ENCODE assay signal across 8 mouse cellular contexts in genomic region chr7:130590081-130590828, GRCm38 (mm10). TPM values are rescaled to one million over a fixed set of nuclear protein-coding genes. Genes with fewer than 3 reads are reported as not detected.
DNase-seq lines count a peak whose midpoint lies in the region; ATAC-seq lines count a peak whose summit lies in the region.
"Had no signal": no experiment of that assay in that cellular context is flagged by ENCODE, and none has a peak within 500 bp of the region (broad histone marks: within the 10 kb centered on the region; RNA-seq: fewer than 3 reads in every experiment).

No protein-coding gene starts in this region.

- WGBS in forebrain, embryonic 13.5 days, result 30% methylated on average over 13 of the region's 13 CpGs

- no peak overlapping the region for H3K9ac ChIP-seq in forebrain, embryonic 13.5 days

- peak; percentile 10; the same call in 1 of the 2 replicates for ATAC-seq in forebrain, embryonic 13.5 days

- no peak overlapping the region for H3K4me3 ChIP-seq in forebrain, embryonic 13.5 days

- H3K27ac ChIP-seq in forebrain, embryonic 13.5 days, result no peak overlapping the region

- no peaks in the 10 kb centered on the region for H3K36me3 ChIP-seq in forebrain, embryonic 13.5 days (ENCODE audit: poor library complexity, severe bottlenecking)

- H3K9me3 ChIP-seq in forebrain, embryonic 13.5 days (replicated peaks), result no peaks in the 10 kb centered on the region

- peaks cover 21% of the 10 kb centered on the region for H3K4me1 ChIP-seq in forebrain, embryonic 13.5 days

- H3K27me3 ChIP-seq in forebrain, embryonic 13.5 days, result 0 out of 2 replicates have a peak, but pooled peaks cover 2% of the 10 kb centered on the region

- DNase-seq in layer of hippocampus, adult 11-12 months (ENCODE audit: low spot score), result peak; percentile 50
- no peak for DNase-seq in layer of hippocampus, adult 9-10 months (ENCODE audit: low spot score)
- DNase-seq in layer of hippocampus, postnatal 14 days (ENCODE audit: low spot score in 2 of 2), result peak; percentile 25 to 36
- DNase-seq in retina, postnatal 1 day, result peak; percentile 52
- no peak for DNase-seq in spleen, postnatal 36 days (ENCODE audit: low spot score in 2 of 2)
- DNase-seq in urinary bladder, postnatal 25 days (ENCODE audit: low spot score), result no peak
- DNase-seq: cerebellum, postnatal 36 days had no signal

- no peak overlapping the region for H3K4me2 ChIP-seq in forebrain, embryonic 13.5 days

RNA-seq across cellular contexts. Expression of gene Tacc2, which starts 13.0 kb away (rescaled TPM):
- polyA plus RNA-seq in forebrain, embryonic 13.5 days (2015; fragmentation: Nextera tagmentation; extraction: Ambion mirVana), result 45.0 and 45.2 TPM in 2 replicates
- total RNA-seq in layer of hippocampus, postnatal 14 days (2021), result 10 to 100 TPM; 86.2 to 86.5 TPM

RNA-seq across cellular contexts. Expression of gene Nsmce4a, which starts 17.3 kb away (rescaled TPM):
- polyA plus RNA-seq in forebrain, embryonic 13.5 days (2015; fragmentation: Nextera tagmentation; extraction: Ambion mirVana), result 161 and 166 TPM in 2 replicates
- 10 to 100 TPM; 32.6 to 33.3 TPM for total RNA-seq in layer of hippocampus, postnatal 14 days (2021)

Comparison
In these comparisons a context has a peak if more than half of its experiments do, and no peak if none do; other contexts are left out.
1. DNase-seq: peak in layer of hippocampus, adult 11-12 months (single experiment), layer of hippocampus, postnatal 14 days (2 of 2) and retina, postnatal 1 day (single experiment); none in layer of hippocampus, adult 9-10 months (single experiment), spleen, postnatal 36 days (0 of 2) and urinary bladder, postnatal 25 days (single experiment).